Mouse (Mus musculus) bone marrow macrophage, adult 2 months (primary cell): ENCODE results near the gene Faf1.

Experiments used
- CTCF ChIP-seq: IDR thresholded peaks from 2 replicates; pipeline ENCODE4 v1.5.1; 2012; ENCODE audit warnings: low read depth, mild to moderate bottlenecking, low read length, moderate library complexity
- POLR2A ChIP-seq: IDR thresholded peaks from 2 replicates; pipeline ENCODE4 v1.6.1; 2012; ENCODE audit warnings: mild to moderate bottlenecking, low read depth, low read length, borderline replicate concordance

GRCm38 (mm10) chr4:109641451-109641850 is 34.9 kb upstream of the Faf1 start:
- TF ChIP-seq POLR2A (no peak), CTCF (no peak)
